Mouse (Mus musculus): ENCODE results near the gene Depp1. TPM values are rescaled to one million over a fixed set of nuclear protein-coding genes. Genes with fewer than 3 reads are reported as not detected.
"Not testable (repeated sequence)": the region's sequence is repeated elsewhere in the genome, so short reads cannot be mapped to it uniquely, and the experiment has no call there.

Gene Depp1
- not detected in 2 replicates for polyA plus RNA-seq (2011; ENCODE audit: insufficient read depth, insufficient read length, low read depth, missing spikeins)

- H3K9ac ChIP-seq (ENCODE audit: low read depth, poor library complexity, severe bottlenecking): no peak within 1 kb of the TSS
- H3K27ac ChIP-seq (ENCODE audit: insufficient read depth, low read length): no peak within 1 kb of the TSS
- H3K4me1 ChIP-seq (ENCODE audit: control insufficient read depth, insufficient read depth, low read length): no peaks in the 10 kb centered on the region
- no peaks in the 10 kb centered on the region for H3K9me3 ChIP-seq (replicated peaks; ENCODE audit: control insufficient read depth, insufficient read depth, low read length, poor library complexity, severe bottlenecking)
- TF ChIP-seq EP300 (IDR thresholded peaks at IDR 0.05; ENCODE audit: insufficient read depth, low read depth, low read length): no peak
- no peak for TF ChIP-seq POLR2A (IDR thresholded peaks at IDR 0.05; ENCODE audit: insufficient read depth, low read length)
- TF ChIP-seq CTCF (IDR thresholded peaks at IDR 0.05; ENCODE audit: low read depth, low read length): no peak
- H3K27me3 ChIP-seq (ENCODE audit: control insufficient read depth, insufficient read depth, low read length, poor library complexity, severe bottlenecking): no peaks in the 10 kb centered on the region
- H3K36me3 ChIP-seq (ENCODE audit: control insufficient read depth, insufficient read depth, low read length, poor library complexity, severe bottlenecking): no peaks in the 10 kb centered on the region
- no peak within 1 kb of the TSS for H3K4me3 ChIP-seq (ENCODE audit: low read depth, low read length)
These were observed at the start of gene Depp1 for GRCm38 (mm10) chr6:116650406-116650805. Gene Depp1, plus strand, starts transcription at chr6:116650609.

GRCm38 (mm10) chr6:116600969-116601368, 49.4 kb upstream of the Depp1 start:
- H3K9ac ChIP-seq (ENCODE audit: low read depth, poor library complexity, severe bottlenecking); H3K27me3 ChIP-seq (ENCODE audit: control insufficient read depth, insufficient read depth, low read length, poor library complexity, severe bottlenecking); H3K36me3 ChIP-seq (ENCODE audit: control insufficient read depth, insufficient read depth, low read length, poor library complexity, severe bottlenecking); H3K27ac ChIP-seq (ENCODE audit: insufficient read depth, low read length); H3K9me3 ChIP-seq (replicated peaks; ENCODE audit: control insufficient read depth, insufficient read depth, low read length, poor library complexity, severe bottlenecking); H3K4me3 ChIP-seq (ENCODE audit: low read depth, low read length); H3K4me1 ChIP-seq (ENCODE audit: control insufficient read depth, insufficient read depth, low read length): not testable (repeated sequence)

GRCm38 (mm10) chr6:116607230-116607629, 43.2 kb upstream of the Depp1 start:
- no peaks in the 10 kb centered on the region for H3K9me3 ChIP-seq (replicated peaks; ENCODE audit: control insufficient read depth, insufficient read depth, low read length, poor library complexity, severe bottlenecking)
- TF ChIP-seq CTCF (IDR thresholded peaks at IDR 0.05; ENCODE audit: low read depth, low read length) (no peak), EP300 (IDR thresholded peaks at IDR 0.05; ENCODE audit: insufficient read depth, low read depth, low read length) (no peak), POLR2A (IDR thresholded peaks at IDR 0.05; ENCODE audit: insufficient read depth, low read length) (no peak)

GRCm38 (mm10) chr6:116615719-116616118, 34.7 kb upstream of the Depp1 start:
- H3K9me3 ChIP-seq (replicated peaks; ENCODE audit: control insufficient read depth, insufficient read depth, low read length, poor library complexity, severe bottlenecking): no peaks in the 10 kb centered on the region
- H3K36me3 ChIP-seq (ENCODE audit: control insufficient read depth, insufficient read depth, low read length, poor library complexity, severe bottlenecking): no peaks in the 10 kb centered on the region
- H3K9ac ChIP-seq (ENCODE audit: low read depth, poor library complexity, severe bottlenecking): no peak overlapping the region
- H3K27me3 ChIP-seq (ENCODE audit: control insufficient read depth, insufficient read depth, low read length, poor library complexity, severe bottlenecking): no peaks in the 10 kb centered on the region
- H3K4me1 ChIP-seq (ENCODE audit: control insufficient read depth, insufficient read depth, low read length): no peaks in the 10 kb centered on the region
- H3K4me3 ChIP-seq (ENCODE audit: low read depth, low read length): no peak overlapping the region
- no peak for TF ChIP-seq EP300 (IDR thresholded peaks at IDR 0.05; ENCODE audit: insufficient read depth, low read depth, low read length)
- no peak for TF ChIP-seq CTCF (IDR thresholded peaks at IDR 0.05; ENCODE audit: low read depth, low read length)
- TF ChIP-seq POLR2A (IDR thresholded peaks at IDR 0.05; ENCODE audit: insufficient read depth, low read length): no peak
- no peak overlapping the region for H3K27ac ChIP-seq (ENCODE audit: insufficient read depth, low read length)

More at GRCm38 (mm10) chr6:116607230-116607629, 43.2 kb upstream of the Depp1 start:
- no peak overlapping the region for H3K27ac ChIP-seq (ENCODE audit: insufficient read depth, low read length)
- no peaks in the 10 kb centered on the region for H3K27me3 ChIP-seq (ENCODE audit: control insufficient read depth, insufficient read depth, low read length, poor library complexity, severe bottlenecking)
- H3K9ac ChIP-seq (ENCODE audit: low read depth, poor library complexity, severe bottlenecking): no peak overlapping the region
- no peaks in the 10 kb centered on the region for H3K36me3 ChIP-seq (ENCODE audit: control insufficient read depth, insufficient read depth, low read length, poor library complexity, severe bottlenecking)
- no peak overlapping the region for H3K4me3 ChIP-seq (ENCODE audit: low read depth, low read length)
- no peaks in the 10 kb centered on the region for H3K4me1 ChIP-seq (ENCODE audit: control insufficient read depth, insufficient read depth, low read length)

GRCm38 (mm10) chr6:116618073-116618472, 32.3 kb upstream of the Depp1 start:
- Histone ChIP-seq H3K36me3 (ENCODE audit: control insufficient read depth, insufficient read depth, low read length, poor library complexity, severe bottlenecking) (no peaks in the 10 kb centered on the region), H3K9me3 (replicated peaks; ENCODE audit: control insufficient read depth, insufficient read depth, low read length, poor library complexity, severe bottlenecking) (no peaks in the 10 kb centered on the region), H3K27me3 (ENCODE audit: control insufficient read depth, insufficient read depth, low read length, poor library complexity, severe bottlenecking) (no peaks in the 10 kb centered on the region), H3K27ac (ENCODE audit: insufficient read depth, low read length) (no peak overlapping the region), H3K4me1 (ENCODE audit: control insufficient read depth, insufficient read depth, low read length) (no peaks in the 10 kb centered on the region), H3K9ac (ENCODE audit: low read depth, poor library complexity, severe bottlenecking) (no peak overlapping the region), H3K4me3 (ENCODE audit: low read depth, low read length) (no peak overlapping the region)
- TF ChIP-seq CTCF (IDR thresholded peaks at IDR 0.05; ENCODE audit: low read depth, low read length): no peak
- no peak for TF ChIP-seq POLR2A (IDR thresholded peaks at IDR 0.05; ENCODE audit: insufficient read depth, low read length)

- no peak overlapping the region for H3K27ac ChIP-seq (ENCODE audit: insufficient read depth, low read length)
- no peak overlapping the region for H3K9ac ChIP-seq (ENCODE audit: low read depth, poor library complexity, severe bottlenecking)
- no peaks in the 10 kb centered on the region for H3K27me3 ChIP-seq (ENCODE audit: control insufficient read depth, insufficient read depth, low read length, poor library complexity, severe bottlenecking)
- H3K4me1 ChIP-seq (ENCODE audit: control insufficient read depth, insufficient read depth, low read length): no peaks in the 10 kb centered on the region
- no peak overlapping the region for H3K4me3 ChIP-seq (ENCODE audit: low read depth, low read length)
- H3K36me3 ChIP-seq (ENCODE audit: control insufficient read depth, insufficient read depth, low read length, poor library complexity, severe bottlenecking): no peaks in the 10 kb centered on the region
- no peak for TF ChIP-seq EP300 (IDR thresholded peaks at IDR 0.05; ENCODE audit: insufficient read depth, low read depth, low read length)
- TF ChIP-seq CTCF (IDR thresholded peaks at IDR 0.05; ENCODE audit: low read depth, low read length): no peak
- no peak for TF ChIP-seq POLR2A (IDR thresholded peaks at IDR 0.05; ENCODE audit: insufficient read depth, low read length)
- no peaks in the 10 kb centered on the region for H3K9me3 ChIP-seq (replicated peaks; ENCODE audit: control insufficient read depth, insufficient read depth, low read length, poor library complexity, severe bottlenecking)
These were observed 28.9 kb upstream of the Depp1 start for GRCm38 (mm10) chr6:116621318-116622023.

GRCm38 (mm10) chr6:116626417-116626816, 24.0 kb upstream of the Depp1 start:
- H3K36me3 ChIP-seq (ENCODE audit: control insufficient read depth, insufficient read depth, low read length, poor library complexity, severe bottlenecking); H3K9me3 ChIP-seq (replicated peaks; ENCODE audit: control insufficient read depth, insufficient read depth, low read length, poor library complexity, severe bottlenecking); H3K27me3 ChIP-seq (ENCODE audit: control insufficient read depth, insufficient read depth, low read length, poor library complexity, severe bottlenecking); H3K27ac ChIP-seq (ENCODE audit: insufficient read depth, low read length); H3K9ac ChIP-seq (ENCODE audit: low read depth, poor library complexity, severe bottlenecking); H3K4me1 ChIP-seq (ENCODE audit: control insufficient read depth, insufficient read depth, low read length); H3K4me3 ChIP-seq (ENCODE audit: low read depth, low read length): not testable (repeated sequence)

All from ES-Bruce4 (cell line).